Comparison of ENCODE assay signal across 8 mouse cellular contexts in the genomic region with DNA sequence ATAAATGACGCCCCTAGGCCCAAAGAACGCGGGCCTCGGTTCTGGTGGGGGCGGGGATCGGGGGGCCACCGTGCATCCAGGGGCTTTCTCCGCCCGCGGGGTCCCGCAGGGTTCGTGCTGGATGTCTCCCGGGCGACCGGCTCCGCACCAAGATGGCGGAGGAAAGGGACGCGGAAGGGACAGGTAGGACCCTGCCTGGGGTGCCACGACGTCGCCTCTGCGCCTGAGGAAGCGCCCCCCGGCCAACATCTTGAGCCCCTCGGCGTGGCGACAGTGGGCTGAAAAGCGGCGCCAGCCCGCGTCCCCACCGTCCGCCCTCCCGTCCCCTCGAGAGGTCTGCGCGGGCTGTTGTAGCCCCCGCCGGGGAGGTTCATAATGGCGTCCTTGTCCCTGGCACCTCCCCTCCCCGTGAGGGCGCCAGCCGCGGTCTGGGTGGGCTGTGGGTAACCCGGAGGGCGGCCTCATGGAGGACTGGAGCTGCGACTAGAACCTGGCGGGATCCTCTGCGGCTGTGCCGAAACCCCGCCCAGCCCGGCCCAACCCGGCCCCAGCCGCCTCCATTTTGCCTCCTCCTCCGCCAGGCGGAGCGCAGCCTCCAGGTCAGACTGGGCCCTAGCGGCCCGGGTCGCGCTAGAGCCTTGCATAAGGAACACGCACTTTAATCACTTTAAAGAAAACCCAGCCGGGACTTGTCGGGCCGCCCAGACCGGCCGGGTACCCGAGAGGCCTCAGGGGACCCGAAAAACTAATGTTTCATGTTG. TPM values are rescaled to one million over a fixed set of nuclear protein-coding genes. Genes with fewer than 3 reads are reported as not detected.
DNase-seq lines count a peak whose midpoint lies in the region; ATAC-seq and TF ChIP-seq lines count a peak whose summit lies in the region.

Efcab2 (plus strand) TSS at position 135 of the 761 bp plus-strand sequence.

- H3K4me3 ChIP-seq in cortical plate, adult 2 months (ENCODE audit: insufficient read depth, low read length): peak within 1 kb of the TSS; percentile 88

- TF ChIP-seq CTCF in cortical plate, adult 2 months (IDR thresholded peaks at IDR 0.05; ENCODE audit: extremely low read depth, insufficient read depth, low read length): 0 out of 2 replicates have a peak, but pooled peaks have one; percentile 18

- peak within 1 kb of the TSS; percentile 100 for H3K27ac ChIP-seq in cortical plate, adult 2 months (ENCODE audit: insufficient read depth, low read length)

- no peaks in the 10 kb centered on the region for H3K4me1 ChIP-seq in cortical plate, adult 2 months (ENCODE audit: control insufficient read depth, insufficient read depth, low read length)

- peak; percentile 75 for TF ChIP-seq POLR2A in cortical plate, adult 2 months (IDR thresholded peaks at IDR 0.05; ENCODE audit: extremely low read depth, insufficient read depth, low read length)

- DNase-seq in gastrocnemius, adult 8-10 months (ENCODE audit: low spot score in 2 of 2): peak; percentile 82 to 91
- peak; percentile 95 for DNase-seq in induced T-regulatory cell, adult 2 months (ENCODE audit: low read depth)
- DNase-seq in left cerebral cortex, adult 9 months (ENCODE audit: low spot score in 2 of 2): peak; percentile 60 to 83
- DNase-seq in right cerebral cortex, postnatal 14 days: peak; percentile 82
- peak; percentile 83 to 90 for DNase-seq in urinary bladder, postnatal 36 days (ENCODE audit: low spot score in 2 of 2)

- peak; percentile 88 for ATAC-seq in activated CD4-positive, CD25-positive, alpha-beta regulatory T cell, adult 4 months
- ATAC-seq in megakaryocyte progenitor cell, adult 5-6 weeks (replicated peaks; ENCODE audit: poor library complexity): peak; percentile 78

RNA-seq across cellular contexts. Expression of gene Efcab2, which starts in this region (rescaled TPM):
- polyA plus RNA-seq in activated CD4-positive, CD25-positive, alpha-beta regulatory T cell, adult 4 months (2017; shearing (Covaris generic)): 1 to 10 TPM; 3.6 to 5.4 TPM
- 7.0 and 7.3 TPM in 2 replicates for polyA plus RNA-seq in cortical plate, adult 2 months (2012; rRNA removed)
- 10 to 100 TPM in 3 of 4 experiments, 1 to 10 TPM in 1; 9.7 to 15.5 (median 13.1) TPM for total RNA-seq in gastrocnemius, adult 8-10 months (2022)
- 3.8 and 4.2 TPM in 2 replicates for total RNA-seq in megakaryocyte progenitor cell, adult 5-6 weeks (2015)
- total RNA-seq in megakaryocyte progenitor cell, adult 5-6 weeks (2017): 1.7 and 3.2 TPM in 2 replicates

Comparison
In these comparisons a context has a peak if more than half of its experiments do, and no peak if none do; other contexts are left out.
1. Peak in every context shown above with its lines: DNase-seq, ATAC-seq, H3K4me3 ChIP-seq and H3K27ac ChIP-seq.